ENCODE assay signal across 24 mouse cellular contexts in the genomic region with DNA sequence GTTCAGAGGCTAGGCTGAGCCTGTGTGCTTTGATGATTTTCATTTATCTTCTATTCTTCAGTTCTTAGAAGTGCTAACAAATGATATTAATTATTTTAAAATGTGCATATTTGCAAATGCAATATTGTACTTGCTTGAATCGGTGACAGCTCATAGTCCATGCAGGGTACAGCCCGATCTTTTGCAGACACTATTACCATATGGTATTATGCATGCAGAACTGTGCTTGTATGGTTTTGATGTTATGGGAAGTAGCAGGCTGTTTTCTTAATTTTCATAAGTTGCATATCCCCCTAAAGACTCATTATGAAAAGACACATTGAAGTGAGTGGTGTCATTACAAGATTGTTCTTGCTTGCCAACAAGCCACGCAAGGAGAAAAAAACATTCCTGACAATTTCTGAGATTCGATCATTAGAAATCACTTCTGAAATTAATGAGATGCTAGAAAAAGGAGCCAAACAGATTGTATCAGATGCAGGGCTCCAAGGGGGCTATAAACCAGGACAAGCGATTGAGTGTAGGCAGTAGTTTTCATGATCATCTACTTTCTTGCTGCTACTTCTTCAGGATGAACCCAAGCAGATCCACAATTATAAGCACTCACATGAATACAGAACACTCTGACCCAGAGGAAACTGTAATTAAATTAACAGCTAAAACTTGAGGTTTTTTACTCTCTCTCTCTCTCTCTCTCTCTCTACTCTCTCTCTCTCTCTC.
DNase-seq lines count a peak whose midpoint lies in the region; ATAC-seq and TF ChIP-seq lines count a peak whose summit lies in the region.
"Had no signal": no experiment of that assay in that cellular context is flagged by ENCODE, and none has a peak within 500 bp of the region (broad histone marks: within the 10 kb centered on the region; RNA-seq: fewer than 3 reads in every experiment).

No protein-coding gene starts in this region.

- H3K27ac ChIP-seq in hindbrain, embryonic 16.5 days (ENCODE audit: low read depth, low read length) = no peak overlapping the region; the same call in 1 of the 2 replicates
- no peak overlapping the region for H3K27ac ChIP-seq in hindbrain, embryonic 12.5 days
- peak overlapping the region; percentile 80 for H3K27ac ChIP-seq in forebrain, embryonic 14.5 days (ENCODE audit: low read depth, low read length)
- H3K27ac ChIP-seq: embryonic facial prominence, embryonic 12.5 days; gastrocnemius, adult 2 months; heart, embryonic 15.5 days; liver, embryonic 15.5 days; lung, embryonic 15.5 days; neural tube, embryonic 12.5 days had no signal

- no peaks in the 10 kb centered on the region for H3K27me3 ChIP-seq in hindbrain, embryonic 16.5 days (replicated peaks; ENCODE audit: control insufficient read depth, insufficient read depth, low read length)
- H3K27me3 ChIP-seq in hindbrain, embryonic 12.5 days = no peaks in the 10 kb centered on the region
- H3K27me3 ChIP-seq in forebrain, embryonic 14.5 days (replicated peaks; ENCODE audit: control insufficient read depth, insufficient read depth, low read length) = no peaks in the 10 kb centered on the region
- H3K27me3 ChIP-seq: CH12.LX; embryonic facial prominence, embryonic 12.5 days; heart, embryonic 15.5 days; liver, embryonic 15.5 days; lung, embryonic 15.5 days; neural tube, embryonic 12.5 days; Patski had no signal

- H3K36me3 ChIP-seq in hindbrain, embryonic 16.5 days (ENCODE audit: control insufficient read depth, insufficient read depth, low read length) = no peaks in the 10 kb centered on the region
- no peaks in the 10 kb centered on the region for H3K36me3 ChIP-seq in hindbrain, embryonic 12.5 days
- H3K36me3 ChIP-seq in forebrain, embryonic 14.5 days (ENCODE audit: control insufficient read depth, insufficient read depth, low read length) = no peaks in the 10 kb centered on the region
- H3K36me3 ChIP-seq: embryonic facial prominence, embryonic 12.5 days; G1E; heart, embryonic 15.5 days; limb, embryonic 10.5 days; liver, embryonic 15.5 days; lung, embryonic 15.5 days; neural tube, embryonic 12.5 days had no signal

- WGBS in hindbrain, embryonic 16.5 days = 52% methylated on average over 5 of the region's 5 CpGs
- 80% methylated on average over 5 of the region's 5 CpGs for WGBS in hindbrain, embryonic 12.5 days
- 54% methylated on average over 5 of the region's 5 CpGs for WGBS in forebrain, embryonic 14.5 days

- no peaks in the 10 kb centered on the region for H3K9me3 ChIP-seq in hindbrain, embryonic 16.5 days (ENCODE audit: control insufficient read depth, low read length)
- H3K9me3 ChIP-seq in hindbrain, embryonic 12.5 days (replicated peaks) = no peaks in the 10 kb centered on the region
- no peaks in the 10 kb centered on the region for H3K9me3 ChIP-seq in forebrain, embryonic 14.5 days (replicated peaks; ENCODE audit: control insufficient read depth, low read length)
- H3K9me3 ChIP-seq: embryonic facial prominence, embryonic 12.5 days; G1E; heart, embryonic 15.5 days; limb, embryonic 10.5 days; liver, embryonic 15.5 days; lung, embryonic 15.5 days; neural tube, embryonic 12.5 days had no signal

- H3K4me1 ChIP-seq in hindbrain, embryonic 16.5 days (ENCODE audit: control insufficient read depth, insufficient read depth, low read depth, low read length) = peaks cover 5% of the 10 kb centered on the region
- H3K4me1 ChIP-seq in hindbrain, embryonic 12.5 days = 0 out of 2 replicates have a peak, but pooled peaks cover 4% of the 10 kb centered on the region
- H3K4me1 ChIP-seq in forebrain, embryonic 14.5 days (ENCODE audit: control insufficient read depth, insufficient read depth, low read length) = peaks cover 10% of the 10 kb centered on the region
- H3K4me1 ChIP-seq: heart, embryonic 15.5 days; liver, embryonic 15.5 days; lung, embryonic 15.5 days had no signal

- DNase-seq in brain, embryonic 14.5 days (ENCODE audit: low read depth) = peak; percentile 73
- DNase-seq in forebrain, embryonic 14.5 days (ENCODE audit: low spot score) = peak; percentile 61
- DNase-seq in layer of hippocampus, adult 9-11 months = peak; percentile 33
- no peak for DNase-seq in B cell, adult 2 months
- DNase-seq in cerebellum, adult 18-20 months = no peak
- DNase-seq: gastrocnemius, adult 2 months; heart, postnatal 36 days; kidney, adult 18-20 months; liver; lung, postnatal 4 days; right cerebral cortex, postnatal 14 days; spleen, adult 18-20 months had no signal

- H3K9ac ChIP-seq in hindbrain, embryonic 16.5 days (ENCODE audit: low read depth, low read length) = no peak overlapping the region
- no peak overlapping the region for H3K9ac ChIP-seq in hindbrain, embryonic 12.5 days
- no peak overlapping the region for H3K9ac ChIP-seq in forebrain, embryonic 14.5 days (ENCODE audit: low read length)
- H3K9ac ChIP-seq: embryonic facial prominence, embryonic 12.5 days; heart, embryonic 15.5 days; liver, embryonic 15.5 days; lung, embryonic 15.5 days; neural tube, embryonic 12.5 days had no signal

- no peak for TF ChIP-seq POLR2A in brain, embryonic 14.5 days (IDR thresholded peaks at IDR 0.05; ENCODE audit: borderline replicate concordance, extremely low read depth, insufficient read depth, insufficient read length, poor library complexity, severe bottlenecking)

- ATAC-seq in hindbrain, embryonic 16.5 days = peak; percentile 46; the same call in 1 of the 2 replicates
- ATAC-seq in hindbrain, embryonic 12.5 days (ENCODE audit: low FRiP score) = no peak
- peak; percentile 61 for ATAC-seq in forebrain, embryonic 14.5 days
- ATAC-seq: inflammation-experienced regulatory T-cells, adult 6 months; Patski had no signal

- H3K4me3 ChIP-seq in hindbrain, embryonic 16.5 days (ENCODE audit: low read length) = no peak overlapping the region
- H3K4me3 ChIP-seq in hindbrain, embryonic 12.5 days = no peak overlapping the region
- no peak overlapping the region for H3K4me3 ChIP-seq in forebrain, embryonic 14.5 days (ENCODE audit: low read depth, low read length)
- H3K4me3 ChIP-seq: embryonic facial prominence, embryonic 12.5 days; gastrocnemius, adult 2 months; heart, embryonic 15.5 days; limb, embryonic 10.5 days; liver, embryonic 15.5 days; lung, embryonic 15.5 days; neural tube, embryonic 12.5 days had no signal

- no peak for TF ChIP-seq CTCF in brain, embryonic 14.5 days (IDR thresholded peaks at IDR 0.05; ENCODE audit: borderline replicate concordance, extremely low read depth, insufficient read depth, insufficient read length)

- no peak overlapping the region for H3K4me2 ChIP-seq in hindbrain, embryonic 16.5 days (ENCODE audit: low read length)
- H3K4me2 ChIP-seq in hindbrain, embryonic 12.5 days (replicated peaks) = no peak overlapping the region
- no peak overlapping the region for H3K4me2 ChIP-seq in forebrain, embryonic 14.5 days (ENCODE audit: low read length)
- H3K4me2 ChIP-seq: embryonic facial prominence, embryonic 12.5 days; heart, embryonic 15.5 days; liver, embryonic 15.5 days; lung, embryonic 15.5 days; neural tube, embryonic 12.5 days had no signal

Comparison
In these comparisons a context has a peak if more than half of its experiments do, and no peak if none do; other contexts are left out.
1. DNase-seq: peak in brain, embryonic 14.5 days (single experiment), forebrain, embryonic 14.5 days (single experiment) and layer of hippocampus, adult 9-11 months (single experiment); none in B cell, adult 2 months (0 of 2) and cerebellum, adult 18-20 months (0 of 2).